Mouse (Mus musculus): Measurements from ENCODE around the gene Ryr1. TPM values are rescaled to one million over a fixed set of nuclear protein-coding genes. Genes with fewer than 3 reads are reported as not detected.

Ryr1 gene
- polyA plus RNA-seq, 1 experiment from 2014 or later, result 0.49 TPM

DNA sequence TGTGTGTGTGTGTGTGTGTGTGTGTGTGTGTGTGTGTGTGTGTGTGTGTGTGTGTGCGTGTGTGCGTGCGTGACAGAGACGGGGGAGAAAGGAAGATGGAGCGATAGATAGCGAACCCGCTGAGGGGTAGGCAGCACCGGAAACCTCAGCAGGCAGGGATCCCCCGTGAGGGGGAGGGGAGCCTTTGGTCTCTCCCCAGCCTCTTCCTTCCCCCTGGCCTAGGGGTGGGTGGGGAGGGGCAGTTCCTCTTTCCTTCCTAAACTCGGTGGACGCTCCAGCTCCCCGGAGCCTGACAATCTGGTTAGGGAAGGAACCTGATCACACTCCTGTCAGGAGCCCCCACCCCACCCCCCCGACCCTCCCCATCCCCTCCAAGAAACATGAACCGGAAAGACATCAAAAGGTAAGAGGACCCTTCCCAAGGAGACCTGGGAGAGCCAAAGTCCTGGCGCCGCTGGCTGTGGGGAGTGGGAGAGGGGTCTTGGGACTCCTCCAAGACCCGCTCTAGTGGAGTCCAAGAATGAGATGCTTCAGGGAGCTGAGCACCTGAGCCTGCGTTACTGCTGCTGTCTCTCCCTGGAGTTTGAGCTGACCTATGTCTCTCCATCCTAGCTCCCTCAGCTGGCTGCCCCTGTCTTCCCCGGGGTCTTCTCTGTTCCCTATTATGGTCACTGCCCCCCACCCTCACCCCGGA, 9.9 kb upstream of the Ryr1 start, which contains the start of gene Rasgrp4:
Gene Rasgrp4, plus strand, starts transcription at position 159 of the 694 bp plus-strand sequence.
- H3K27me3 ChIP-seq (ENCODE audit: low read depth, poor library complexity, severe bottlenecking), result peaks cover 30% of the 10 kb centered on the region
- peaks cover 14% of the 10 kb centered on the region for H3K4me1 ChIP-seq
- no peaks in the 10 kb centered on the region for H3K36me3 ChIP-seq
- 2% methylated on average over 12 of the region's 20 CpGs for WGBS
- no peaks in the 10 kb centered on the region for H3K9me3 ChIP-seq (replicated peaks)
- H3K4me3 ChIP-seq, result peak within 1 kb of the TSS; percentile 51
- peak within 1 kb of the TSS; percentile 50; the same call in 1 of the 2 replicates for H3K27ac ChIP-seq (replicated peaks)
- DNase-seq (ENCODE audit: low spot score), result peak; percentile 32

- Histone ChIP-seq H3K36me3 (no peaks in the 10 kb centered on the region), H3K27ac (replicated peaks) (no peak overlapping the region; the same call in 1 of the 2 replicates), H3K27me3 (ENCODE audit: low read depth, poor library complexity, severe bottlenecking) (peaks cover 30% of the 10 kb centered on the region), H3K4me3 (peak overlapping the region; percentile 51), H3K4me1 (peaks cover 14% of the 10 kb centered on the region), H3K9me3 (replicated peaks) (no peaks in the 10 kb centered on the region)
- 8% methylated on average over 4 of the region's 4 CpGs for WGBS
- no peak for DNase-seq (ENCODE audit: low spot score)
Observed at GRCm38 (mm10) chr7:29134230-29134629, 9.3 kb upstream of the Ryr1 start.

DNA sequence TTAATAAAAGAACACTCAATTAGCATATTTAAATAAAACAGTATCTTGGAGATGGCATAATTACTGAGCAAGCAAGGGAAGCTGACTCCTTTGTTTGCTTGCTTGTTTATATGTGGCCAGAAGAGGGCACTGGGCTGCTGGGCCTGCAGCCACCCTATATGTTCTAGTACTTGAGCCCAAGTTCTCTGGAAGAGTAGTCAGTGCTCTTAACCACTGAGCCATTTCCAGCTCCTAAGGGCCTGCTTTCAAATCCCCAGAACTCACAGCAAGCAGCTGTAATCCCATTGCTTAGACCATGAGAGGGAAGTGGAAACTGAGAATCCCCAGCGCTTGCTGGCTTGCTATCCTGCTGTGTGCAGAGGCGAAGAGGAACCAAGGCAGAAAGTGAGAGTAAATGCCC, 3.7 kb upstream of the Ryr1 start:
- peaks cover 17% of the 10 kb centered on the region for H3K4me1 ChIP-seq
- WGBS, result 35% methylated on average over 2 of the region's 2 CpGs
- H3K36me3 ChIP-seq, result no peaks in the 10 kb centered on the region
- no peak overlapping the region for H3K4me3 ChIP-seq
- no peak for DNase-seq (ENCODE audit: low spot score)
- H3K9me3 ChIP-seq (replicated peaks), result no peaks in the 10 kb centered on the region
- no peak overlapping the region for H3K27ac ChIP-seq (replicated peaks)
- H3K27me3 ChIP-seq (ENCODE audit: low read depth, poor library complexity, severe bottlenecking), result peaks cover 21% of the 10 kb centered on the region

DNA sequence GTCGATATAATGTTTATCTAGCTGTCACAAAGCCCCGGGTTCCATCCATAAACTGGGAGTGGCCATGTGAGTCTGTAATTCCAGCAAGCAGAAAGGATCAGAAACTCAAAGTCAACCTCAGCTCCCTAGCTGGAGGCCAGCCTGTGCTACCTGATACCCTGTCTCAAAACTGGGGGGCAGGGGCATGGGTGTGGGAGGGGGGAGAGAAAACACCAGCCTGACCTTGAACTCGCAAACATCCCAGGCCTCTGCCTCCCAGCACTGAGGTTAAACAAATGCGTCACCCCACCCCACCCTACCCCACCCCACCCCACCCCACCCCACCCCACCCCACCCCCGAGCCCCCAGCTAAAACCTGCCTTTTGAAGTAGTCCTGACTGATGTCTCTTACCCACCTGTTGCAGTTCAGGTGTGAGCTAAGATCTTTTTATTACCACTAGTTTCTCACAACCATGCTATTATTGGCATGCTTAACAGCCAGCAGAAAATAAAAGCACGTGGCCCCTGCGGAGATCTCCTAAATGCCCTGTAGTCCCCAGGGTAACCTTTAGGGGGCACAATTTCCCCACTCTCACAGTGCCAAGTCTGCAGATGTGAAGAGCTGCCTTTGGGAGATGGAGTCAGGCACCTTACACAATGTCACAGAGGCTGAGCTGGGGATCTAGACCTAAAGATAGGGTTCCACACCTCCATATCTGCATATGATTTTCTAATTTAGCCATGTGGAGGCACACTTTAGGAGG, 1.4 kb upstream of the Ryr1 start:
- Histone ChIP-seq H3K27me3 (ENCODE audit: low read depth, poor library complexity, severe bottlenecking) (peaks cover 23% of the 10 kb centered on the region), H3K36me3 (no peaks in the 10 kb centered on the region), H3K4me1 (peaks cover 19% of the 10 kb centered on the region), H3K9me3 (replicated peaks) (no peaks in the 10 kb centered on the region), H3K27ac (replicated peaks) (no peak overlapping the region), H3K4me3 (no peak overlapping the region)
- DNase-seq (ENCODE audit: low spot score), result peak; percentile 56
- WGBS, result 35% methylated on average over 7 of the region's 7 CpGs

- H3K27me3 ChIP-seq (ENCODE audit: low read depth, poor library complexity, severe bottlenecking), result peaks cover 28% of the 10 kb centered on the region
- no peaks in the 10 kb centered on the region for H3K36me3 ChIP-seq
- no peak overlapping the region for H3K27ac ChIP-seq (replicated peaks)
- no peak for DNase-seq (ENCODE audit: low spot score)
- H3K4me1 ChIP-seq, result peaks cover 19% of the 10 kb centered on the region
- peak overlapping the region; percentile 60; the same call in 1 of the 2 replicates for H3K4me3 ChIP-seq
- WGBS, result 52% methylated on average over 5 of the region's 5 CpGs
- H3K9me3 ChIP-seq (replicated peaks), result no peaks in the 10 kb centered on the region
Observed at GRCm38 (mm10) chr7:29123531-29124358, 1.2 kb downstream of the Ryr1 start.

DNA sequence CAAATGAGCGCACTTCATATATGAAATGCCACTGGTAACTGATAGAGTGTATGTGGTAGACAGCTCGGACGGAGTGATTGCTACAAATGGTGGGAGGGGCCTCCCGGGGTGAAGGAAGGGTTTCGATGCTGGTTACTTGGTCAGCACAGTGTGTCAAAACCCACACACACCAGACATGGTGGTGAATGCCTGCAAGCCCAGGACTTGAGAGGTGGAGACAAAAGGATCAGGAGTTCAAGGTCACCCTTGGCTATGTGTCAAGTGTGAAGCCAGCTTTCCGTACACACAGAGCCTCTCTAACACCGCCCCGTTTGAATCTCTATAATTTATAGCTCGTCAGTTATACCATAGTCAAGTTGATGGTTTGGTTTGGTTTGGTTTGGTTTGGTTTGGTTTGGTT, 2.2 kb downstream of the Ryr1 start:
- Histone ChIP-seq H3K27ac (replicated peaks) (no peak overlapping the region), H3K9me3 (replicated peaks) (no peaks in the 10 kb centered on the region), H3K36me3 (no peaks in the 10 kb centered on the region), H3K27me3 (ENCODE audit: low read depth, poor library complexity, severe bottlenecking) (peaks cover 30% of the 10 kb centered on the region), H3K4me1 (peaks cover 27% of the 10 kb centered on the region), H3K4me3 (no peak overlapping the region)
- no peak for DNase-seq (ENCODE audit: low spot score)
- 89% methylated on average over 9 of the region's 9 CpGs for WGBS

DNA sequence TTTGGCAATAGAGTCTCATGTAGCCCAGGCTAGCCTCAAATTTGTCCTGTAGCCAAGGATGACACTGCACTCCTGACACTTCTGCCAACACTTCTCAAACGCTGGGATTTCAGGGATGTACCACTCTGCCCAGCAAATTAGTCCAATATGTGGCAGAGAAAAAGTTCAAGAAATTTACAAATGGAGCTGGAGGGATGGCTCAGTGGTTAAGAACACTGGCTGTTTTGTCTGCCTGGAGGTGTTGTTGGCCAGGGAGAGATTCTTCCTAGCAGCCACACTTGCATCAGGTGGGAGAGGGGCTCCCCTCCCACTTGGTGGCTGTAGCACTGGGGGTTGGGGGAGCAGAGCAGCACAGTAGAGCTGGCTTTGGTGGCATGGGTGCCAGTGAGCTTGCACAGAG, 5.5 kb downstream of the Ryr1 start:
- Histone ChIP-seq H3K9me3 (replicated peaks) (no peaks in the 10 kb centered on the region), H3K4me1 (peaks cover 20% of the 10 kb centered on the region), H3K27me3 (ENCODE audit: low read depth, poor library complexity, severe bottlenecking) (peaks cover 18% of the 10 kb centered on the region), H3K36me3 (no peaks in the 10 kb centered on the region), H3K4me3 (no peak overlapping the region), H3K27ac (replicated peaks) (no peak overlapping the region)
- 74% methylated on average over 1 of the region's 1 CpGs for WGBS
- no peak for DNase-seq (ENCODE audit: low spot score)

DNA sequence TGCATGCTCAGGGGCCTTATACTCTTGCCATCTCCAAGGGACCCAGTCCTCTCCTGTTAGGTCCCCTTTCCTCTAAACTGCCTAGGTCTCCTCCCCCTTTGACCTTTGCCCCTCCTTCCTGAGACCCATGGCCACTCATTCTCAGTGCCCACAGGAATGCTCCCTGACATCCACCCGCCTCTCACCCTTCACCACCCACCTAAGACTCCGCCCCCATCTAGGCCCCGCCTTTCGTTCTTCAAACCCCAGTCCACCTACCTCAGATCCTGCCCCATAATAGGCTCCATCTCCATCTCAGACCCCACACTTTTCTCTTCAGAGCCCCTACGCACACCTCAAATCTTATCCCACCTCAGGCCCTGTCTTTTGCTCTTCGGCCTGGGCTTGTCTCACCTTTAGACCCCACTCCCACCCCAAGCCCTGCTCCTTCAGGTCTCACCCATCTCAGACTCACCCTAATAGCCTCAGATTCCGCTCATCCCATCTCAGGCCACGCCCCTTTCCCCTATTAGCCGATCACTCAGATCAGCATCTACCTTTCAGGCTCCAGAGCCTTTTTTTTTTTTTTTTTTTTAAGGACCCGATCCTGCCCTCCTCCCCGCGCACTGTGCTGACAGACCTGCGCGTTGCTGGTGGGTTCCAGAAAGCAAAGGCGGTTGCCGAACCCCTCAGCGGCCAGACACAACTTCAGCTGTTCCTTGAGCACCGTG, 6.7 kb downstream of the Ryr1 start:
- peaks cover 10% of the 10 kb centered on the region for H3K4me1 ChIP-seq
- H3K9me3 ChIP-seq (replicated peaks), result no peaks in the 10 kb centered on the region
- peaks cover 7% of the 10 kb centered on the region; the same call in 1 of the 2 replicates for H3K27me3 ChIP-seq (ENCODE audit: low read depth, poor library complexity, severe bottlenecking)
- no peaks in the 10 kb centered on the region for H3K36me3 ChIP-seq
- no peak overlapping the region for H3K4me3 ChIP-seq
- 12% methylated on average over 18 of the region's 18 CpGs for WGBS
- no peak for DNase-seq (ENCODE audit: low spot score)
- H3K27ac ChIP-seq (replicated peaks), result no peak overlapping the region

GRCm38 (mm10) chr7:29108992-29109955, 15.7 kb downstream of the Ryr1 start:
- H3K27me3 ChIP-seq (ENCODE audit: low read depth, poor library complexity, severe bottlenecking), result peaks cover 23% of the 10 kb centered on the region
- no peaks in the 10 kb centered on the region for H3K9me3 ChIP-seq (replicated peaks)
- H3K27ac ChIP-seq (replicated peaks), result peak overlapping the region; percentile 59
- WGBS, result 27% methylated on average over 38 of the region's 38 CpGs
- H3K4me1 ChIP-seq, result peaks cover 12% of the 10 kb centered on the region
- H3K36me3 ChIP-seq, result no peaks in the 10 kb centered on the region
- peak overlapping the region; percentile 42 for H3K4me3 ChIP-seq
- DNase-seq (ENCODE audit: low spot score), result peak; percentile 40

- Histone ChIP-seq H3K27me3 (ENCODE audit: low read depth, poor library complexity, severe bottlenecking) (no peaks in the 10 kb centered on the region), H3K9me3 (replicated peaks) (peaks cover 4% of the 10 kb centered on the region; the same call in 1 of the 2 replicates), H3K27ac (replicated peaks) (no peak overlapping the region), H3K36me3 (no peaks in the 10 kb centered on the region), H3K4me3 (no peak overlapping the region), H3K4me1 (no peaks in the 10 kb centered on the region)
- 91% methylated on average over 12 of the region's 12 CpGs for WGBS
- no peak for DNase-seq (ENCODE audit: low spot score)
Observed at GRCm38 (mm10) chr7:29101286-29102017, 23.5 kb downstream of the Ryr1 start.

DNA sequence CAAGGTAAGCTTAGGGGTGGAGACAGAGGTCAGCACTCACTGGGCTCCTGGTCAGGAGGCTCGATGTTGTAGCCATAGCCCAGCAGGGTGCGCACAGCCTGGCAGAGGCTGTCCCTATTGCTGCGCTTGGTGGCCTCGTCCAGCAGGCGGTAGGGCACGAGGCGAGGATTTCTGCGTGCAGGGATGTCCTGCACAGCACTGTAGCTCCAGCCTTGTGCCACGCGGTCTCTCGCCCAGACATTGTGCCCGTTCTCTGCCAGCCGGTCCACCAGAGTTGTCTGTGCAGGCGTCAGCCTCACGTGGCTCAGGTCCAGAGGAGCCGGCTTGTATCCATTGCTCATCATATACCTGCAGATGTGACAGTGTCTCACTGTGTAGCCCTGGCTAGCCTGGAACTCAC, 27.8 kb downstream of the Ryr1 start:
- no peaks in the 10 kb centered on the region for H3K27me3 ChIP-seq (ENCODE audit: low read depth, poor library complexity, severe bottlenecking)
- no peak for DNase-seq (ENCODE audit: low spot score)
- 87% methylated on average over 16 of the region's 16 CpGs for WGBS
- H3K27ac ChIP-seq (replicated peaks), result no peak overlapping the region
- peaks cover 4% of the 10 kb centered on the region; the same call in 1 of the 2 replicates for H3K9me3 ChIP-seq (replicated peaks)
- no peak overlapping the region for H3K4me3 ChIP-seq
- H3K36me3 ChIP-seq, result no peaks in the 10 kb centered on the region
- H3K4me1 ChIP-seq, result no peaks in the 10 kb centered on the region

Data from midbrain, embryonic 10.5 days (tissue).